Mouse (Mus musculus) adrenal gland, postnatal 36 days (tissue): ENCODE measurements around the gene Sec61a2. TPM values are rescaled to one million over a fixed set of nuclear protein-coding genes. Genes with fewer than 3 reads are reported as not detected.

ENCODE experiments used
- DNase-seq, 2 experiments: peaks; one replicate each; pipeline ENCODE4 v3.0.0; 2021; ENCODE audit warnings: mixed read lengths in 1 of 2
- total RNA-seq, 2 experiments: library from RNA; stranded (reverse); gene quantifications; 2 replicates each; pipeline ENCODE4 v1.2.3; 2021

The Sec61a2 gene
- total RNA-seq, 2 experiments from 2014 or later, result 28.0 to 38.2 TPM

- no peak for DNase-seq
These were observed 6.4 kb downstream of the Sec61a2 start for GRCm38 (mm10) chr2:5888865-5889264.

- no peak for DNase-seq
These were observed 17.8 kb downstream of the Sec61a2 start for GRCm38 (mm10) chr2:5877446-5877845.

- DNase-seq, result no peak
These were observed 25.5 kb downstream of the Sec61a2 start for GRCm38 (mm10) chr2:5869746-5870145.

- no peak for DNase-seq
These were observed 27.6 kb downstream of the Sec61a2 start for GRCm38 (mm10) chr2:5867681-5868080.

- no peak for DNase-seq
These were observed 32.4 kb downstream of the Sec61a2 start, which contains the start of gene Gm13199 for GRCm38 (mm10) chr2:5862834-5863233. Gene Gm13199 (minus strand): TSS chr2:5862934.

- no peak for DNase-seq
These were observed 43.4 kb downstream of the Sec61a2 start for GRCm38 (mm10) chr2:5851866-5852265.

GRCm38 (mm10) chr2:5851116-5851515 lies 44.1 kb downstream of the Sec61a2 start:
- peak; percentile 67 to 71 for DNase-seq

- DNase-seq, result no peak
These were observed 49.4 kb downstream of the Sec61a2 start for GRCm38 (mm10) chr2:5845826-5846225.

GRCm38 (mm10) chr2:5844873-5845631 lies 50.2 kb downstream of the Sec61a2 start, which contains the start of the genes Nudt5 and Cdc123:
Gene Nudt5 (plus strand): TSS chr2:5845019.
Gene Cdc123 (minus strand): TSS chr2:5845164.
- DNase-seq, result peak; percentile 86 to 90

GRCm38 (mm10) chr2:5844181-5844872 lies 50.9 kb downstream of the Sec61a2 start:
- peak in 1 of 2 experiments; percentile 7 for DNase-seq

- no peak for DNase-seq
These were observed 54.4 kb downstream of the Sec61a2 start for GRCm38 (mm10) chr2:5840815-5841214.

- DNase-seq, result no peak
These were observed 69.8 kb downstream of the Sec61a2 start for GRCm38 (mm10) chr2:5825265-5825913.

GRCm38 (mm10) chr2:5824685-5825084 lies 70.5 kb downstream of the Sec61a2 start:
- DNase-seq, result no peak

- no peak for DNase-seq
These were observed 71.0 kb downstream of the Sec61a2 start for GRCm38 (mm10) chr2:5824213-5824612.

GRCm38 (mm10) chr2:5822449-5822848 lies 72.8 kb downstream of the Sec61a2 start:
- DNase-seq, result no peak

GRCm38 (mm10) chr2:5821264-5821663 lies 74.0 kb downstream of the Sec61a2 start:
- DNase-seq, result no peak

Other genes starting within 250 kb of the Sec61a2 start
- 1 to 10 TPM; 6.6 TPM for gene Camk1d, start 180.9 kb downstream of the Sec61a2 start, total RNA-seq
- 10 to 100 TPM; 45.0 to 49.3 TPM for gene Nudt5, start 50.4 kb downstream of the Sec61a2 start, total RNA-seq
- 100 to 1,000 TPM; 133 to 138 TPM for gene Cdc123, start 50.3 kb downstream of the Sec61a2 start, total RNA-seq
- under 1 TPM; 0.66 to 0.73 TPM for gene Gm13199, start 32.5 kb downstream of the Sec61a2 start, total RNA-seq
- gene Dhtkd1, start 47.4 kb upstream of the Sec61a2 start, total RNA-seq, result 10 to 100 TPM in 1 of 2 experiments, 1 to 10 TPM in 1; 7.7 to 14.2 TPM
- 10 to 100 TPM; 22.1 to 24.5 TPM for gene Upf2, start 56.0 kb upstream of the Sec61a2 start, total RNA-seq
- 10 to 100 TPM; 12.1 to 14.5 TPM for gene Proser2, start 234.8 kb upstream of the Sec61a2 start, total RNA-seq